Mouse (Mus musculus): ENCODE data around the gene Gm49380.

Gm49380 gene

DNA sequence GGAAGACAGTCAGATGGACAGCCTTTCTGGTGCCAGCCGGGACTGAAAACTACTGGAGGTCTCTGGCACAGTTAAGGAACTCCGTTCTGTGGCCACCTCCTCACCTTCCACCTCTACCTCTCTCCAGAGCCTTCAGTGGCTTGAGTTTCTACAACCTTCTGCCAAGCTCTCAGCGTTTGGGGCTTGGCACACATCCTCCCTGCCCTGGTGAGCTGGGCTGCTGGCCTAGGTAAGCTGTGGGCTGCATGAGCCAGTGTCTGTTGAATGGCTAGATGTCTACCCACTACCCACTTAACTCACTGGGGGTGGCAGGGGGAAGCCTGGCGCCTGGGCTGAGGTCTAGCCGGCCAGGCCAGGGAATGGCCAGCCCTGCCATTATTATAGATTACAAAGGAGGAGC lies 40.2 kb downstream of the Gm49380 start:
- DNase-seq: no peak

DNA sequence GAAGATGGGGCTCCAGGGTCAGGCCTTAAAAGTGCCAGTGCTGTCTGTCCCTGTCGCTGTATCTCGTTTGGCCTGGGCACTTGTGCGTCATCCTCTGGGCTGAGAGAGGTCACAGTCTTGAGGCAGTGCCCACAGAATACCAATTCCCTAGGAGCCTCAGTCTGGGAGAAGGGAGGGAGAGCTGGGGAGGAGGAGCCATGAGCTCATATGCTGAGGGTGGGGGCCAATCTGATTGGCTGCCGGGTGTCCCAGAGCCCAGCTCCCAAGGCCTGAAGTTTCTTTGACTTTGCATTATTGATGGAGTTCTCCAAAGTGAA lies 40.7 kb downstream of the Gm49380 start:
- DNase-seq: no peak

DNA sequence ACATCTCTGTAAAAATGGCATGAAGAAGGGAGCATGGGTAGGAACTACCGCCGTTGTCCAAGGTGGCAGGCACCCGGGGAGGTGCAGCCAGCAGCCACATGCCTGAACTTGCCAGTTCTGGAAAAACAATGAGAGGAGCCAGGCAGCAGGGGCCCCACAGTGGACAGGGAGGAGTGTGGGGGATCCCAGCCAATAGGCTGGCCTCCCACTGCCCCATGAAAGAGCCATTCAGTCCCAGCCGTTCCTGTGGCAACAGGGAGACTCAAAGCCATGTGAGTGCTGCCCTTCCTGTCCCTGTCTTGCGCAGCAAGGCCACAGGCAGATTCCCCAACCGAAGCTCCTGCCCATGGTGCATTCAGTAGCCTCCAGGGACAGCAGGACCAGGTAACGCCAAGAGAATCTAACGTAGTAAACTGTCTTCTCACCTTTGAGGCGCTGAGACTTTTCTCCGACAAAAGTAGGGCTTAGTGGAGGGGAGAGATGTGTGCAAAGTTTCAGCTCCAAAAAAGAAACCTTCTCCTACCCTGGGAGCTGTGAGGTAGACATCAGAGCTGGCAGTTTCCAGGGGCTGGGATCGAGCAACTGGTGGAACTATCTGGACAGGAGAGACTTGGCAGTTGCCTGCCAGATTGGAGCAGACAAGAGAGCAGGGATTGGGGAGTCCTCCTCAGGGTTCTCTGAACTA lies 41.2 kb downstream of the Gm49380 start:
- DNase-seq: no peak

DNA sequence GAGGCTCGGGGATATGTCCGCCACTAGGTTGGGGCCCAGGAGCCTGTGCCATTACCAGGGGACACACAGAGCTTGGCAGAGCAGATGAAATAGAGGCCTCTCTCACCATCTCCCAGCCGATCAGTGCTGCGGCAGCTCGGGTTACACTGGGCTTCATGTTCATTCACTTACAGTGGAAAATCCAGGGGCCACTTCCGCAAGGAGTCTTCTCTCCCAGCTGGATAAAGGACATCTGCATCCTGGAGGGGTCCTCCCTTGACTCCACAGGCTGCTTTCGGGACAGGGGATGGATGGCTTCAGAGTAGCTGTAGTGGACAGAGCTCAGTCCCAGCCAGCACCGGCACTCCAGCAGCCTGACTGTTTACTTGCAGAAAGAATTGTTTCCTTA lies 42.5 kb downstream of the Gm49380 start:
- no peak for DNase-seq

DNA sequence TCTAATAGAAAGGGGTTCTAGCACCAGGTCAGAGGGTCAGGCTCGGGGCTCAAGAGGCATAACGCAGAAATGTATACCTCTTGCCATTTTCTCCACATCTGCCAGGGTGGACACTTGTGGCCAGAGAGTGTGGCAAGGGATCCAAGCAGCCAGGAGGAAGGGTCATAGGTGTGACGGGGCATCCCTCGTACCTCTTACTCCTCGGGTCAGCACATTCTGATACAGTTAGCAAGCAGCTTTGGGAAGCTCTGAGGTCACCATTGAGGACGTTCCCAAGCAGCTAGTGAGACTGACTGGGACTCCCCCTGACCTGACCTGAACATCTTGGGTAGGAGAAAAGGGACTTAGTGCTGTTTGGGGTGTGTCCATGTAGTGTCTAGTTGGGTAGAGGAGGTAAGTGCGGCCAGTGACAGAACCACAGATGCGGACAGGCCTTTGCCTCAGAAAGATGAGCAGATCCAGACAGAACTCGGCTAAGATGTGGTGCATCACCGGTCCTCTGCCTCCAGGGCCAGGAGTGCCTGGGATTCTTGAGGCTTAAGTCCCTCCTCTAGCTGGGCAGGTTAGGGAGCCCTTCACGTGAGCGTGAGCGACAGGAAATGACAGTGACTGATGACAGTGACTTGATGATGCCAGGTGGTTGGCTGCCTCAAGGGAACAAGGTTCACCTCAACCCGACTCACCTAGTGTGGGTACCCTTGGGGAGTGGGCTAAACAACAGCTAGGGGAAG lies 43.0 kb downstream of the Gm49380 start:
- no peak for DNase-seq

- DNase-seq: no peak
Observed at GRCm38 (mm10) chr9:44069252-44069651, 44.0 kb downstream of the Gm49380 start.

DNA sequence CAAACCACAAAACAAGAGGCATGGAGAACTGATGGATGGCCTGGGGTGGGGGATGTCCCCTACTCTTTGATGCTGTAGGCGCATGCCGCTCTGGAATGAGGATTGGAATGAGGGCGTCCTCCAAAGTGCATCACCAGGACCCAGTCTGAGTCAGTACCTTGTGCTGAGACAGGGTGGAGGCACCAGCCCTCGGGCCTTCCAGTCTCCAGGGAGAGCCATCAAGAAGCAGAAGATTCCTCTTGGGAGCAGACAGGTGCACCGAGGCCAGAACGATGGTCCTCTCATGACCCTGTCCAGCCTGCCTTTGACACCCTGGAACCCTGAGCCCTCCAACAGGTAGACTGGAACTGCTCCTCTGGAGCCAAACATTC lies 45.4 kb downstream of the Gm49380 start:
- no peak for DNase-seq

DNA sequence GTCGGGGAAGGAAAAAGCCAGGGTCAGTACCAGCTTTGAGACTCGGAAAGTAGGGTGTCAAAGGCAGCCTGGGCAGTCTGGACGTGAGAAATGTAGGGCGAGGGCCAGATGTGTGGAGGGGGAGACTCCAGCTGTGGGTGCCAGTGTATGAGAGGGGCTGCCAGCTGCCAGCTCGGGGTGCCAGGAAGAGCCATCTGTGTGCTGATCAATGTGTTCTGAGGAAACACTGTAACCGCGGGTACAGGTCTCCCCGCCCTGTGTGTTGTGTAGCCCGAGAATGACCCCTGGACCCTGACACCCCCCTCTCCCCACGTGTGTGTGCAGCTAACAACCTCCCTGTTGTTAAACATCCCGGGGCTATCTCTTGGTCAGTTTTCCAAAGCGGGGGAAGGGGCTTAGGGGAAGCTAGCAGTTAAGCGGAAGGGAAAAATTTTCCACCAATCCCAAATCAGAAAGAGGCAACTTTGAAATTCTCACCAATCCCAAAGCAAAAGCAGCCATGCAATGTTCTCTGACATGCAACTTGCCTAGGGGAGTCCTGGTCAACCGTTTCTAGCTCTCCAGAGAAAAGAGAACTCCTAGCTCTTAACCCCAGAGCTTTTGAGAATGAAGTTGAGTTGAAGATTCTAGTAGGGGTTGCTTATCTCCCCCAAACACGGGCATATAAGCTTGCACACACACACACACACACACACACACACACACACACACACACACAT lies 45.9 kb downstream of the Gm49380 start:
- DNase-seq: no peak

DNA sequence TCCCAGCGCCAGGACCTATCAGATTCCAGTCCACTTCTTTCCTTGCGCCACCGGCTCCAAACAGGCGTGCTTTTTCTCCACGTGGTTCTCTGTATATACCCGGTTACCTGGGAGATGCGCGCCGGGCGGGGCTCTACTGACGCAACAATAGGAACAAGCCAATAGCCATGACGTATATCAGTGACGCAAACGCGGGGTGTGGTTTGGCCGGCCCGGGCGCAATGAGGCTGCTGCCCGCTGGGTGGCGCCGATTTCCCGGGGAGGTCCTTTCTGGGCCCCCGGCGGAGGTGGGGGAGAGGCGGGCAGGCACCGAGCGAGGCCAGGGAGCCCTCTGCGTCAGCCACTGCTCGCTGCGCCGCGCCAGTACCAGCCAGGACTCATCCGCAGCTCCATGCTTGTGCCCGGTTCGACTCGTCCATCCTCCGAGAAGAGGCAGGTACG lies 46.5 kb downstream of the Gm49380 start, which contains the start of gene Usp2:
Gene Usp2, plus strand, starts transcription at position 237 of the 441 bp plus-strand sequence.
- peak; percentile 100 for DNase-seq

DNA sequence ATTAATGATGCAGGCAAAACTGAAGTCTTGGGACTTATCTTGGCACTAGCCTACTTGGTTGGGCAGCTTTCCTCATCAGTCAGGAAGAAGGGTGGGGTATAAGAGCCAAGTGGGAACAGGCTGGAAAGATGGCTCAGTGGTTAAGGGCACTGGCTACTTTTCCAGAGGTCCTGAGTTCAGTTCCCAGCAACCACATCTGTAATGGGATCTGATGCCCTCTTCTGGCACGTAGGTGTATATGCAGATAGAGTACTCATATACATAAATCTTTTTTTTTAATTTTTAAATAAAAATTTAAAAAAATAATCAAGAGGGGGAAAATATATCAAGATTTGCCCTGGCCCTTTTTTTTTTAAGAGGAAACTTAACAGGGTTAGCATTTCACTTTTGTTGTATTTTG lies 48.1 kb downstream of the Gm49380 start:
- no peak for DNase-seq

GRCm38 (mm10) chr9:44058606-44059005 lies 54.7 kb downstream of the Gm49380 start:
- no peak for DNase-seq

DNA sequence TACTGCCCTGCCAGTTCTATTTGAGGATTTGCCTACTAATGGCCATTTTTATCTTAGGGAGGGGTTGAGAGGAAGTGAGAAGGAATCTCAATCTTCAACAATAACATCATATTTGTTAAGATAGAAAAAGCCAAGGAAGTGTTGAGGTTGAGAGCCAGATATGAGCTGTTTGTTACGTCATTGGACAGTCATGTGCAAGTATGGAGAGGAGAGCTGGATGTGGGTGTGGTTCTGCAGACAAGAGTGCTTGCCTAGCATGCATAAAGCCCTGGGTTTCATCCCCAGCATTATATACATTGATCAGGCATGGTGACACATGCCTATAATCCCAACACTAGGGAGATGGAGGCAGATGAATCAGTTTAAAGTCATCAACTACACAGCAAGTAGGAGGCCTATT lies 59.4 kb downstream of the Gm49380 start:
- no peak for DNase-seq

- DNase-seq: no peak
Observed at GRCm38 (mm10) chr9:44052855-44053254, 60.4 kb downstream of the Gm49380 start.

- no peak for DNase-seq
Observed at GRCm38 (mm10) chr9:44049381-44050165, 63.7 kb downstream of the Gm49380 start.

GRCm38 (mm10) chr9:44048541-44049380 lies 64.5 kb downstream of the Gm49380 start:
- no peak for DNase-seq

GRCm38 (mm10) chr9:44047571-44048490 lies 65.5 kb downstream of the Gm49380 start:
- DNase-seq: no peak

DNA sequence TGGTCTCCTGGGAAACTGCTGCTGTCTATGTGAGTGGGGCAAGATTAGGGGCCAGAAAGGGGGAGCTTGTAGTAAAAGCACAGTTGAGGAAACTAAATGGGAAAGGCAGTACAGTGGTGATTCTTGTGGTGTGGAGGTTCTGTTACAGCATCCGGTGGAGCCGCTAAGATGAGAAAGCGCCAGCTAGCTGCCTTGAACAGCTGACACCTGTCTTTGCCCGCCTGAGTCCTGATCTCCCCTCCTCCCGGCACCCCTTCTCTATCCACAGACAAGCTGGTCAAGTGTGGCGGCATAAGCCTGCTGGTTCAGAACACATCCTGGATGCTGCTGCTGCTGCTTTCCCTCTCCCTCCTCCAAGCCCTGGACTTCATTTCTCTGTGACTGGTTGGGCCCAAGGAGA lies 66.2 kb downstream of the Gm49380 start:
- no peak for DNase-seq

DNA sequence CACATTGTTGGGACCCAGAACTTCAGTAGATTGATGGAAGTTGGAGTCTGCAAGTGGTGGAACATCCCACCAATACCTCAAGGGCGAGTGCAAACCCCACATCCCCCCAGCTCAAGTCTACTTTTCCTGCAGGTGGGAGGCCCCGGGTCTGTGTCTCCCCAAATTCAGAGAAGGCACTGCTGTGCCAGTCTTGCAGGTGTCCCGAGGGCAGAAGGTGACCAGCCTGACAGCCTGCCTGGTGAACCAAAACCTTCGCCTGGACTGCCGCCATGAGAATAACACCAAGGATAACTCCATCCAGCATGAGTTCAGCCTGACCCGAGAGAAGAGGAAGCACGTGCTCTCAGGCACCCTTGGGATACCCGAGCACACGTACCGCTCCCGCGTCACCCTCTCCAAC lies 66.9 kb downstream of the Gm49380 start:
- no peak for DNase-seq

DNA sequence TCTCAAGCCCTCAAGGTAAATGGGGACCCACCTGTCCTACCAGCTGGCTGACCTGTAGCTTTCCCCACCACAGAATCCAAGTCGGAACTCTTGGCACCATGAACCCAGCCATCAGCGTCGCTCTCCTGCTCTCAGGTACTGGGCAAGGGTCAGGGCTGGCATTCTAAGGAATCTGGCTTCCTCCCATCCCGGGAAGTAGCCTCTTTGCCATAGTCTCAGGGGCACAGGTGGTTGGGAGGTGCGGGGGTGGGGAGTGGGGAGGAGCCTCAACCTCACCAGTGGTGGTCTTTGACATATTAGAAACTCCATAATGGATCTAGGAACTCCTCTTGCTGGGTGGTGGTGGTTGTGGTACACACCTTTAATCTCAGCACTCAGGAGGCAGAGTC lies 67.4 kb downstream of the Gm49380 start:
- no peak for DNase-seq

DNA sequence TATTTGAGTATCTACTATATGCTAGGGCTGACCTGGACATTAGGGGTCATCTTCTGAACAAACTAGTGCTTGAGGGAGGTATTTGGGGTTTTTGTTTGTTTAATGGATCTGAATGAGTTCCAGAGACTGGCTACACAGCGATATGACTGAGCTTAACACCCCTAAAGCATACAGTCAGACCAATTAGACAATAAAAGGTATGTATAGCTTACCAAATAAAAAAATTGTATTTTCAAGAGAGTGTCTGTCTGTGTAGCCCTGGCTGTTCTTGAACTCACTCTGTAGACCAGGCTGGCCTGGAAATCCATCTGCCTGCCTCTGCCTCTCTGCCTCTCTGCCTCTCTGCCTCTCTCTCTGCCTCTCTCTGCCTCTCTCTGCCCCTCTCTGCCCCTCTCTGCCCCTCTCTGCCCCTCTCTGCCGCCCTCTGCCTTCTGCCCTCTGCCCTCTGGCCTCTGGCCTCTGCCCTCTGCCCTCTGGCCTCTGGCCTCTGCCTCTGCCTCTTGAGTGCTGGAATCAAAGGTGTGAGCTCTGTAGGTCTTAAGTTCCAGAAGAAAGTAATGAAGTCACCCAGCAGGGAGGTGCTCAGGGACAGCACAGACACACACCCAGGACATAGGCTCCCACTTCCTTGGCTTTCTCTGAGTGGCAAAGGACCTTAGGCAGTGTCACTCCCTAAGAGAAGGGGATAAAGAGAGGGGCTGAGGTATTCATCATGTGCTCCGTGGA lies 68.0 kb downstream of the Gm49380 start:
- no peak for DNase-seq
